In genomic region chr11:84648899-84649298, GRCm38 (mm10) we compare ENCODE assay signal across 16 mouse cellular contexts.
"Had no signal": no experiment of that assay in that cellular context is flagged by ENCODE, and none has a peak within 500 bp of the region (broad histone marks: within the 10 kb centered on the region; RNA-seq: fewer than 3 reads in every experiment).

No protein-coding gene starts in this region.

- H3K4me3 ChIP-seq: neural tube, embryonic 12.5 days; neural tube, embryonic 13.5 days; neural tube, embryonic 15.5 days; stomach, embryonic 15.5 days had no signal

- H3K4me1 ChIP-seq: stomach, embryonic 15.5 days had no signal

- H3K9ac ChIP-seq: neural tube, embryonic 12.5 days; neural tube, embryonic 13.5 days; neural tube, embryonic 15.5 days; stomach, embryonic 15.5 days had no signal

- H3K27me3 ChIP-seq: neural tube, embryonic 12.5 days; stomach, embryonic 15.5 days had no signal

- H3K27ac ChIP-seq: neural tube, embryonic 12.5 days; neural tube, embryonic 13.5 days; neural tube, embryonic 15.5 days; stomach, embryonic 15.5 days; stomach, postnatal 0 days had no signal

- H3K36me3 ChIP-seq: neural tube, embryonic 12.5 days; neural tube, embryonic 13.5 days; neural tube, embryonic 15.5 days; stomach, embryonic 15.5 days had no signal

- H3K9me3 ChIP-seq: neural tube, embryonic 15.5 days; stomach, embryonic 15.5 days had no signal

- H3K4me2 ChIP-seq: neural tube, embryonic 12.5 days; neural tube, embryonic 13.5 days; neural tube, embryonic 15.5 days; stomach, embryonic 15.5 days had no signal

- DNase-seq: retina, postnatal 1 day; right cerebral cortex, postnatal 14 days; right cerebral cortex, postnatal 25 days; right cerebral cortex, postnatal 4 days; spleen, adult 18-20 months; thymus, adult 18-20 months; thymus, adult 2 months; thymus, postnatal 14 days; thymus, postnatal 25 days; thymus, postnatal 36 days; thymus, postnatal 4 days had no signal
